Mouse (Mus musculus): Measurements from ENCODE around the gene Ppm1b.

DNA sequence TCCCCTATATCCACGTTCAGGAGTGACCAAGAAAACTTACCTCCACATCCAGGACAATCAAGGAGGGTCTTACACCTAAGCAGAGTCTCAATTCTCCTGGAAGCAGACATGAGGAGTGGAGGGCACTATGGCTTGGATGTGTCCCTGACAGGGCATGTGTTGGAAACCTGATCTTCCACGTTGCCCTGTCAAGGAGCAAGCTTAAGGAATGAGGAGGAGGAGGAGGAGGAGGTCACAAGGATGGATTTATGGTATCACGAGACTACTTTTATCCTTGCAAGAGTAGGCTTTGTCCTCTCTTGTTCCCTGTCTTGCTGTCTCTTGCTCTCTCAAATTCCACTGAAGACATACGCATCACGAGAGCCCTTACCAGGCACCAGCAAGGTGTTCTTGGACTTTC, 29.0 kb upstream of the Ppm1b start:
- TF ChIP-seq EP300 (optimal IDR thresholded peaks at IDR 0.05) (no peak), CTCF (IDR thresholded peaks at IDR 0.05; ENCODE audit: low read depth) (no peak)
